Mouse (Mus musculus) ovary, postnatal 36 days (tissue): ENCODE data around the gene Gm14325.
"Not testable (repeated sequence)": the region's sequence is repeated elsewhere in the genome, so short reads cannot be mapped to it uniquely, and the experiment has no call there.

Source experiments
- DNase-seq: peaks from one replicate; pipeline ENCODE4 v3.0.0; 2022; ENCODE audit warnings: low spot score, mixed read lengths

The Gm14325 gene

DNA sequence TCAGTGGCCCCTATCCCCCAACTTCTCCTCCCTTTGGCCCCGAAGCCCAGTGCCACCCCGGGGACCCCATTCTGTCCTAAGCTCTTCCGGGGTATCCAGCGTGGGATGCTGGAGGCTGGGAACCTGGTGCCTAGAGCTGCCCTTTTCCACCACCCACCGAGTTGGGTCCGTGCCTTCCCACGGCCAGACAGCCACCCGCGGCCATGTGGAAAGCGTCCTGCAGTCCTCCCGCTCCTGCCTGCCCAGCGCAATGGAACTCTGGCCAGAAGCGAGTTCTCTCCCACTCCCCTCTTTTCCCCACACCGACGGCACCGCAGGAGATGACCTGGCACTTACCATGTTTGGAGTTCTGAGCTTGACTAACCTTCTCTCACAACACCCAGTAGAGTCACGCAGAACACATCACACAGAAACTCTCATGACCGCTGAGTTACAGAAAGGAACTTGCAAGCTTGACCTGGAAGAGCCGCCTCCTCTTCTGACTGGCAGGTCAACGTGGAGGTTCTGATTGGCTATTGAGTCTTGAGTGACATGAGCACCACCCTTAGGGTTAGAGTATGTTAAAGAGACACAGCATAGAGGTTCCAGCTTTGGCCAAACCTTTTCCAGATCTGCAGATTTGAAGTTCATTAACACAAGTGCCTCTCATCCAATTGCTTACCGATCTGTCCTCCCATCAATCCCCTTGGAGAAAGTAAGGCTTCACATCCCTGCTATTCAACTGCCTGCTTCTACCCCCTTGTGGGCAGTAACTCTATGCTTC, at the start of gene Gm14325:
Gm14325 (minus strand) TSS at position 436 of the 763 bp plus-strand sequence.
- peak; percentile 59 for DNase-seq

DNA sequence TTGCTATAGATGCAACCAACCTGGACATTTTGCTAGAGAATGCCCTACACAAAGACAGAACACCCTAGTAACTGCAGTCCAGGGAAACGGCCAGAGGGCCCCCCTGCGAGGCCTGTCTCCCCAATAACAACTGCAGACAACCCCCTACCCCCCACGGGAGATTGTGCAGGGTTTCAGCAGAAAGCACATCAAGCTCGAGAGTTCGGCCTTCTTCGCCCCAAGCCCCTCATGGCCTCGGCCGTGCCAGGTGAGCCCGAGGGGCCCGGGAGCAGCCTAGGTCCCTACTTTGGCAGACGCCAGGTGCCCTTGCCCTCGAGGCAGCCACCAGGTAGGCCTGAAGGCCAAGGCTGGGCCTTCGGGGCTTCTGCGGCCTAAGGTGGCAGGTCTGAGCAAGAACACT, 47.6 kb upstream of the Gm14325 start:
- not testable (repeated sequence) for DNase-seq

DNA sequence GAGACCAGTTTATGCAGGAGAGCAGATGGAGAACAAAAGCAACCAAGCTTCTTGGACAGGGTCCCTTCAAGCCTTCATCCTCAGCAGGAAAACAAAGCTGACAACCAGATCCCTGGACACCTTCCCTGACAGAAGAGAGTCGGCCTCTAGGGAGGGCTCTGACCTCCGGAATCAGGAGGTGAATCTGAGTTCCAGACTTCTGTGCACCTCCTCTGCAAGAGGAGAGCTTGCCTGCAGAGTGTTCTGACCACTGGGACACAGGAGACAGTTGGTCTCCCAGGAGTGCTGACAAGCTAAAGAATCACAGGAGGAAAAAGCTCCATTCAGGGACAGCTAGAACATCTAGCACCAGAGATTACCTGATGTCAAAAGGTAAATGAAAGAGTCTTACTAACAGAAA, 22.1 kb upstream of the Gm14325 start:
- DNase-seq, result not testable (repeated sequence)

DNA sequence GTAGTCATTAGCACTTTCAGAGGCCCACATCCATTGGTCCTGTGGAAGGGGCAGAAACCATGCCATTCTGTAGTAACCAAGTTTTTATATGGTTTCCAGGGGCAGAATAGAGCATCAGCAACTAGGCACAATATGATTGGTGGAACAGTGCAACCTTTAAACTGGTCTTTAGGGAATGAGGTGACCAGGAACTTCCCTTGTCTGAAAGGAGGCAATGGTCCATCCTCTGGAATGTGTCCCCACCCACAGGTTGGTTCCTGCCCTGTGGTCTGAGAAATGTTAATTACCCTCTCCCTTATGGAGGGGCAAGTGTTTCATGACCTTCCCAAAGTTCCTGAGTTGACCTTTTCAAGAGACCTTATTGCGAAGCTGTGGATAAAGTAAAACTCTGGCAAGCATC, 3.5 kb upstream of the Gm14325 start:
- not testable (repeated sequence) for DNase-seq

DNA sequence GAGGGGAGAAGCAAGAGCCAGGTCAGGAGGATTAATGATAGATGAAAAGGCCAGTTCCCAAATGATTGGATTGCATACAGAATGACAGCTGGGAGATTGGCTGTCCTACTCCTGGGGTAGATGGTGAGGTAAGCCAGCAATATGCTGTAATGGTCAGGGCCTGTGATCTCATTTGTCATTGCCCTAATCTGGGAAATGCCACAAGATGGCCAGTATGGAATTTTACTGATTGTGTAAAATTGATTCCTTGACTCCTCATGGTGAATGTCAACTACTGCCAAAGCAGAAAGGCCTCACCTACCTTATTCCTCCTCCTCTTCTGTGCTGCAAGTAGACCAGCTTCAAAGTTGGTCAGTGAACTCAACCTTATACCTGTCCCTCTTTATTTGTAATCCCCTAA, 3.4 kb downstream of the Gm14325 start:
- not testable (repeated sequence) for DNase-seq

DNA sequence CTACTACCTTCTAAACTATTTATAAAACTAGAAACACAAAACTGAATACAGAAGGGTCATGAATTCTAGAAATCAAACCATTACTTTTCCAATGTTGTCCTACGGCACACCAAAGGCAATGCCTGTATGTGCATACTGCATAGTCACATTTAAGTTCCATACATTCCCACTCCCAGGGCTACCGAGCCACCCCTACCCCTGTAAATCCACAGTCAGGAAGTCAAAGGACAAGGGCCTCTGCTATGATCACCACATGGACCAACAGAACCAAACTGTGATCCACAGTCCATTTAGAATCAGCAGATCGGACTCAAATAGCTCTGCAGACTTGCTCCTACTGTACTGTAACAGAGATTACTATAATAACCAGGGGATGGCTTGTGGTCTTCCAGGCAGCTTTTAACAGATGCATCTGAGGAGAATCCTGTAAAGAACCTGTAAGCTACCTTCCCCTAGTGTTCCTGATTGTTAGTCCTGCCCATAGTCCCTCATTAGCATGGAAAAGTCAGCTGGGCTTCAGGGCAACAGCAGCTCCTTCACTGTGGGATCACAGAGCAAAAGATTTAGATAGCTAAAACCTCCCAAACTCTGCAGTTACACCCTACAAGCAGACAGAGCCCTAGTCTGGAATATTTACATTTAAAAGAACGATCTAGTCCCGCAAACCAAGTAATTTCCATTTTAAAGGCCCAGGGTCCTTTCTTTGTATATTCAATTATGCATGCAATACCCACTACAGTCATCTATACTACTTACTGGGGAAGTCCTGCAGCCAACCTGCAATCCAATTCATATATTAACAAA, 4.2 kb downstream of the Gm14325 start:
- not testable (repeated sequence) for DNase-seq

DNA sequence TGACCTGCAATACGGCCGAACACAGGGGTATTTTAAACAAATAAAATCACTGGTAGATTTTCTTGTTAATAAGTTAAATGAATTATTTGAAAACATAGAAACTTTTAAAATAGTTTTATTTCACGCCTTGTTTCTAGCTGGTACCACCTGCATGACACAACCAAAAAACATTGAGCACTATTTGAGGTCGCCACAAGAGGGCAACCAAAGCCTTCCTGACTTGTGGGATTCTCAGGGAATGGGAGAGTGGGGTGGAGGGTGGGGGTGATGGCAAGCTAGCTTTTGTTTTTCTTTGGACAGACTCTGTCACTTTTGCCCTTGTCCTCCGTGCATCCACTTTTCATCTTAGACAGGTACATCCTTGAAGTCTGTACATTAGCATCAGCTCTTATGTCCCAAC, 18.2 kb downstream of the Gm14325 start:
- DNase-seq, result not testable (repeated sequence)

DNA sequence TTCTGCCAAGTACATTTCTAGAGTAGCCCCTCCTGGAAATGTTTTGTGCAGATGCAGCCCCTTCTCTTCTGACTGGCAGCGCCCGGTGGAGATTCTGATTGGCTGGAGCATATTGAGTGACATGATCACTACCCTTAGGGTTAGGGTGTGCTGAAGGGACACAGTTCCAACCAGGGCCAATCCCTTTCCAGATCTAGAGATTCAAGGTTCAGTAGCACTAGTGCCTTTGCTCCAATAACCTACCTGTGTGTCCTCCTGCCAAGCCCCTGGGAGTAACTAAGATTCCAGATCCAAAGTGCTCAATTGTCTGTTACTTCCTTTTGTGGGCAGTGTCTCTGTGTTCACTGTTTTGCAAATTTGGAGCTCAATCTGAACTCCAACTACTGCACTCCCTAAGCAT, 34.0 kb downstream of the Gm14325 start:
- not testable (repeated sequence) for DNase-seq

DNA sequence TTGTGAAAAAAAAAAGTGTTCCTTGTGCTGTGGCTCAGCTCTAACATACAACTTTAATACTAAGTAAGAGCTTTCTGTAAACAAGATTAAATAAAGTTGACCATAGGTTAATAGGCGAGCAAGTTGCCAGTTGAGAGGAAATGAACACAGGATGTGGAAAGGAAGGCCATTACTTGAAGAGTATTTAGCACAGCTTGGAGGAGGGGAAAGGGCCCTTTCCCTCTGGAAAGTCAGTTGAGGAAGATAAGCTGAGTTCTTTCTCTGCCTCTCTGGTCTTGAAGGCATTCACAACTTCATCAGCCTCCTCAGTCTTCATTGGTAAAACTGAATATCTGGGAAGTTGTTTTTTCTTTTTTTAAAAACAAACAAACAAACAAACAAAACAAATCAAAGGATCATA, 52.8 kb downstream of the Gm14325 start:
- not testable (repeated sequence) for DNase-seq
